Mouse (Mus musculus): ENCODE measurements at regions not wholly inside any gene's neighbourhood (a gene's known extent, or its start where the extent isn't known, plus 50 kb on each side); places are given as distances from the start of the nearest gene placed in this dataset.
A peak's percentile ranks its signal among the peaks of the same experiment; 100 is the strongest.
"Not testable (repeated sequence)": the region's sequence is repeated elsewhere in the genome, so short reads cannot be mapped to it uniquely, and the experiment has no call there.

DNA sequence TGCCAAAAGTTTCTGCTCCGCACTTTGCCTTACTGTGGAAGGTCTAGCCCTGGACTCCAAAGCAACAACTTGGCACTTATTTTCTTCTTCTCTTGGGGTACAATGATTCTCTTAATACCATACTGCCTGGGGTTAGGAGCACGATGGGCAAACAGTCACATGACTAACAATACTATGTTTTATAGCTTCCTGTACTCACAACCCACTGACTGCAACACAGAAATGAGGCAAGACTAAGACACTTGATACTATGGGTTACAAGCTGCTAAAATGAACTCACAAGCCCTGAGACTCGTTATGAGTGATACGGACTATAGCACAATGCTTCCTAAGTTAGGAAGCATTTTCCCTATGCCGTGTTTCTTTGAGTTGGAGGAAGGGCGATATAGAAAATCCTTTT, 222.3 kb upstream of the Zpld1 start:
- no peak for DNase-seq (ENCODE audit: low spot score)

DNA sequence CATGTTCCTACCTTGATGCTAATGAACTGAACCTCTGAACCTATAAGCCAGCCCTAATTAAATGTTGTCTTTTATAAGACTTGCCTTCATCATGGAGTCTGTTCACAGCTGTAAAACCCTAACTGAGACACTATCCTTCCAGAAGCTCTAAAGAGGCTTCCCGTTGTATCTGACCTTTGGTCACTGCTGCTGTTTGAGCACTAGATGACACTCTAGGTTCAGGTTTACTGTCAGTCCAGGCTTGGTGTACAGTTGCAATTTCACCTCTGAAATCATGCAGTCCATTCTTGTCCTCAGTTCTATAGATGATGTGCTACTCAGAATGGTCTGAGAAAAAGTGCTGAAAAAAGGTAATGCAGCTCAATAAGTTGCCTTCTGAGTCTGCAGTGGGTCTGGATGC, 221.9 kb upstream of the Zpld1 start:
- DNase-seq (ENCODE audit: low spot score), result no peak

DNA sequence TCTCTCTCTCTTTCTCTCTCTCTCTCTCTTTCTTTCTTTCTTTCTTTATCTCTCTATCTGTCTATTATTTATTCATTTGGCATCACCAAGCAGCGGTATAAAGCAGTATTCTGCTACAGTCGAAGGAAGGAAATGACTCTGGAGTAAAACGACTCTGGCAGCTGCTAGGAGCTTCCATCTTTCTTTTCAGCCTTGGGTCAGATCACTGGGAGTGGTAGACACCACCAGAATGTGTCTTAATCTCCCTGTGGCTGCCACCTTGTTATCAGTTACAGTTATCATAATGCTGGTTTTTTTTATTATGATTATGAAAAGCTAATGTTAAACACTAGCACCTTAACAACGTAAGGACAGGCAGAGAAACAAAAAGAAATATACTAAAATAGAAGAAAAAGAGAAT, 219.2 kb upstream of the Zpld1 start:
- no peak for DNase-seq (ENCODE audit: low spot score)

DNA sequence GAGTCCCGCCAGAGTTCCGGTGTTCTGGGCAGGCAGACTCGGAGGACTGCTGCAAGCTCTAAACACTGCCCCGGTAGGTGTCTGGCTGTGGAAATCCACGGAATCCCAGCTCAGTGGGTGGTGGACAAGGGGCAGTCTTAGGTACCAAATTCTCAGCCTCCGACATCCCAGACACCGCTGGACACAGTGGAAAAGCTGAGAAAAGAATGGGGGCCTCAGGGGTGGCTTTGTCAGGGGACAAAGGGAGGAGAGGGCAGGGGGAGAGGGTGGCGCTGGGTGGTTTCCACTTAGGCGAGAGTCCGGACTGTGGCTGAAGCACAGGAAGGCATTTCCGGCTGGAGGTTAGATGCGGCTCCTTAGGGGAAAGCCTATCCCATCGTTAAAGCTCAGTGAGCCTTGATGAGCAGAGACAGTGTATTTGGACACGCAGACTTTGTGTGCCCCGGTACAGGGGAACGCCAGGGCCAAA, 217.5 kb upstream of the Zpld1 start:
- DNase-seq (ENCODE audit: low spot score), result no peak

DNA sequence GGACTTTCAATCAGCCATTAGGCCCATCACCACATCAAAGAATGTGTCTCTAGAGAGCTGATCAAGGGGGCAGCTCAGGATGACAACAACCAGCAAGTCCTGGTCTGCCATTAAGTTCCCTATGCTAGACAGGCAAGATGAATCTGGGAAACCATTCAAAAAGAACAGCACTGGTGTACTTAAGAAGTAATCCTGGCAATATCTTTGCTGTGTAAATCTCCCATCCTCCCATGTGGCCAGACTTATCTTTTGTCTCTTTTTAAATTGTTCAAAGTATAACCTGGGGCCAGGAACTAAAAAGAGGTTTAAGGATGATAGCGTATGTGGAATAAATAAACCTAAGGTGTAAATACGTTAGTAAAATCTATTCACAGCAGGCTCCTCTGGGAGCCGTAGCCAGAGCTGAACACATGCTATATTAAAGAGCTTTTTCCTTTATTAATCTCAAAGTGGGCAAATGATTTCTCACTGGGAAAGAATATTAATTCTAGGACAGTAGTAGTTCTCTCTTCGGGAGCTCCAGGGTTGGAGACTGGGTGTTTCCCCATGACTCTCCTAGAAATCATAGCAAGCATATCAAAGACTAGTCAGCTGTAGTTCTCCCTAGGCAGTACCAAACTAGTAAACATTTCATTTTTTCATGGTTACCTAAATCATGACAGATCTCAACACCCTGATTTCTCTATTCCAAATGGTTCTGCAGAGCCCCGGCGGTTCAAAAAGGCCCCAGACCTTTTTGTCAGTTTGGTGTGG, 216.8 kb upstream of the Zpld1 start:
- no peak for DNase-seq (ENCODE audit: low spot score)

DNA sequence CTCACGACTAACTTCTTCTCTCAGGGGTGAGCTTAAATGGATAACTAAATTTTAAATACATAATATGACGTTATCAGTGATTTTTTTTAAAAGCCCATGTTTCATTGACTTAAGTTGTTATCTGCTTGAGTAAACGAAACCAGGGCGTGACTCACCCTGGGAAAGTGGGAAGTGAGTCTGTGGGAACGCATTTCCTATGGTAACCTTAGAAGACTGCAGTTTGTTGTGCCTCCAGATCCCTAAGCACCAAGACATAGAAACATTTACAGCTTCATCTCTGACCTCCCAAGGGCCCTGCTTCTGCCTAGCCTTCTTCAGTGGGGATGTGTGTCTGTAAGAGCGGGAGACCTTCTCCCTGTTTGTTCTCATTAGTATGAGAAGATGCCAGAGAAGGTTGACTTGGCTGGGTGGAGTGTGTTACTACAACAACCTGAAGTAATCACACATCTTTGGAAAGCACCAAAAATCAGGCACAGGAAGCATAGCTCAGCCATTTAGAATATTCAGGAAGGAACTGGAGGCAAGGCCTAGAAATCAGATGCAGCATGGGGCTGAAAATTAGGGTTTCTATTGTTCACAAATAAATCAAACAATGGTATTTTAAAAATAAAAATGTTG, 207.1 kb upstream of the Zpld1 start:
- DNase-seq (ENCODE audit: low spot score), result no peak

DNA sequence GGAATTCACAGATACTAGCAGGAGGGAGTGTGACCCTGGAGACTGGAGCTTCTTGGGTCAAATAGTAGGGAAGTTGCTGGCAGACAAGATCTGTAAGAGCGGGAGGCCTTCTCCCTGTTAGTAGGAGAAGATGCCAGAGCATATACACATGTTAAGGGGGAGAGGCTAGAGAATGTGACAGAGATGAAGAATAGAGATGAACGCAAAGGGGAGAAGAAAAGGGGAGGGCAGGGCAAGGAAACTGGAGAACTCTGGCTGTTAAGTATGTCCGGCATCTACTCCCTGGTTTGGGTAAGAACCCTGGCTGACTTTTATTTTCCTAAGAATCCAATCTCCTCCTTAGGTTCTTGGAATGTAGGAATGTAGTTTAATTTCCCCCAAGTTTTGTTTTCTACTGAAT, 206.5 kb upstream of the Zpld1 start:
- no peak for DNase-seq (ENCODE audit: low spot score)

DNA sequence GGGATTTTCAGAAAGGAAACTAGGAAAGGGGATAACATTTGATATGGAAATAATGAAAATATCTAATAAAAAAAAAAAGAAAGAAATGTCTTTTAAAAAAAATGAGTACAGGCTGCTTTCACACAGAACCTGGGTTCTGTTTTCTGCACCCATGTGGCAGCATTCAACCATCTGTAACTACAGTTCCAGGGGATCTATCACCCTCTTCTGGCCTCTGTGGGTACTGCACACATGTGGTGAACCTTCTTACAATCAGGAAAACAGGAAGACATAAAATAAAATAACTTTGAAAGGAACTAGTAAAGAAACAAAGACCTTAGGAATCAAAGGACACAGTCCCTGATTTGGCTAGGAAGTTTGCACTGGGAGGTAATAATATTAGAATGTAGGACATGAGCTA, 205.5 kb upstream of the Zpld1 start:
- DNase-seq (ENCODE audit: low spot score), result no peak

DNA sequence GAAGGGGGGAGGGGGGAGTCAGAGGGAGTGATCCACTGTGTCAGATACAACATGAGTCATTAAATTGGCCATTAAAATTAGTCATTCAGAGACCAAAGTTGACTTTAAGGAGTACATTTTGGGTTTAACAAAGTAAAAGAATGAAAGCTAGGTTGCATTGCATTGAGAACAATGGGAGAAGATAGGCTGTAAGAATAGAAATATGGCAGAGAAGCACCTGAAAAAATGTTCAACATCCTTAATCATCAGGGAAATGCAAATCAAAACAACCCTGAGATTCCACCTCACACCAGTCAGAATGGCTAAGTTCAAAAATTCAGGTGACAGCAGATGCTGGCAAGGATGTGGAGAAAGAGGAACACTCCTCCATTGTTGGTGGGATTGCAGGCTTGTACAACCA, 202.0 kb upstream of the Zpld1 start:
- not testable (repeated sequence) for DNase-seq (ENCODE audit: low spot score)

DNA sequence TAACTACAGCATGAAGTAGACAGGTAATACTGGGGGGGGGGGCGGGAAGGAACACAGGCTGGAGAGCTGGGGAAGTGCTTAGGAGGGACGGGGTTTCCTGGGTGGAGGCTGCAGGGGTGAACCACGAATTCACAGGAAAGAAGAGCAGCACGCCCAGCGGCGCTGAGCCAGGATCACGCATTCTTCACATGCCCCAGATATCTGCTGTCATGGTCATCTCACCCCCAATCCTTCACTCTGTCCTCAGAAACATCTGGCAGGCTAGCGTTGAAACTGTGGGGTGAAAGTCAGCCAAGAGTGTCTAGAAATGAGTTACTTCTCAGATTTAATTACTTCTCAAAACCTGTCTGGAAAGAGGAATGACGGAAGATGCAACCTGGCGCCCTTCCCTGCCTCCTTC, 197.3 kb upstream of the Zpld1 start:
- DNase-seq (ENCODE audit: low spot score), result no peak

DNA sequence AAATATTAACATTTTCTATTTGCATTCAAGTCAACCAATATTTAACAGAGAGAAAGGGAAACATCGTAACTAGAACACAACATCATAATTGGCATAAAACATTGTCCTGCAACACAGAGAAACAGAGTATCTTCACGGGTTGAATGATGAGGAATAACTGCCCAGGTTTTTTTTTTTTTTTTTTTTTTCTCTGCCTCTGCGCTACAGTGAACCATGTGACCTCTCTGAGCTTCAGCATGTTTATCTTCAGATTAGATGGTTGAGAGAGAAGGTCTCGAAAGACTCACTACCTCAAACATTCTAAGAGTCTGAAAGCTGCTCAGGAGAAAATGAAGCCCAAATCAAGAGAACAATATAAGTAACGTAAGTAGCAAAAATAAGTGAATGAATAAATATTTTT, 196.4 kb upstream of the Zpld1 start:
- DNase-seq (ENCODE audit: low spot score), result no peak

DNA sequence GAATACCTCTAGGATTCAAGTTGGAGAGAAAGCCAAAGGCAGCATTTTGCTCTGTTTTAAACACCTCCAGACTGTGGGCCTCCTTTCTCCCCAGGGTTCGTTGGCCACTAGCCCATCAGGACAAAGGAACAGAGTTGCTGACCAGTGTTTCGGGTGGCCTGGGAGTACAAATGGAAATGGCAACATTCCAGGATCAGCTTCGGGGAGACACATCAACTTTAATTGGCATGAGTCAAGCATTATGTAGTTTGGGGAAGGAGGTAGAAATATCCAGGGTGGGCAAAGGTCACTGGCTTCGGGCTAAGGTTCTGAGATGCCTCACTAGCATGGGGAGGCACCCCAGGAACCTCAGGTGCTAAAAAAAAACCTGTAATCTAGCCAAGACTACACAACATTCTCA, 194.3 kb upstream of the Zpld1 start:
- no peak for DNase-seq (ENCODE audit: low spot score)

DNA sequence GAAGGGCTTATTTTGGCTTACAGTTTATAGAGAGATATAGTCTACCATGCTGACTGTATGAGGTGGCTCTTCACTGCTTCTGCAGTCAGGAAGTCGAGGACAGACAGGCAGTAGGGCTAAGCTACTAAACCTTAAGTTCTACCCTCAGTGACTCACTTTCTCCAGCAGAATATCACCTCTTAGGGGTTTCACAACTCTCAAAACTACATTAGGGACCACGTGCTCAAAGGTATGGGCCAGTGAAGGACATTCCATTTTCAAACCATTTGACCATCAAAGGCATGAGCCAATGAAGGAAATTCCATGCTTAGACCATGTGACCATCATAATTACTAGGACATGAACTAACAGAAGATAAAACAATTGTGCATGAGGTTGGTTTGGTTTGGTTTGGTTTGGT, 186.6 kb upstream of the Zpld1 start:
- no peak for DNase-seq (ENCODE audit: low spot score)

DNA sequence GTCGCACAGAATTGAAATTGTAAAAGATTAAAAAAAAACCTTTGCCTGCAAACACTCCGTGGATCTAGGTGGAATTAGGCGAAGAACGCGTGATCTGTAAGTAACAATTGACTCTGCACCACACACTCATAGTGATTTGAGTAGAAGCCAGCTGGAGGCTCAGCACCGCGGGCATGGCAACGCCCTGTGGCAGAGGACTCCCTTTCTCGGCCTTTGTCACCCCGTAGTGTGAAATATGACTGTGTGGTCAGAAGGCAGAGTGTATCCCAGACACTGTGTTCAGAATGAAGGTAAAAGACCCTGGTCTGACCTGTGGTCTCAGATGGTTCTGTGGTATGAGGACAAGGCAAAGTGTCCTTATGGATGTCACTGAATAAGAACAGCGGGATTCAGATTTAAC, 183.0 kb upstream of the Zpld1 start:
- DNase-seq (ENCODE audit: low spot score), result no peak

DNA sequence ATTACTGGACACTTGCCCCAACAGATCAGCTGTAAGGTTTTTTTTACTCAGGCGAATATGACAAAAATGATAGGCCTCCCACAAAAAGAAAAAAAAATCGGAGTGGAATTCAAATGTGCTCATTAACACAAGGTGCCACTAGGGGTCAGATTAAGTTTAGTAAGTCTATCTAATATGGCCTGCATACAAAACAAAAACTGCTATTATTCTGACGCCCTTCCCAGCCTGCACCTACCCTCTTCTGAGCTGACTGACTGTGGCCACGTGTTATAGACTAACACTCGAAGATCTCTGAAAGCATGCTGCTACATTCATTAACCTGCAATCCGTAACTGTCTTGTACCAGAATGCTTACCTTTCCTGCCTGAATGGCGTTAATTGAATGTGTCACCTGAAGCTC, 182.5 kb upstream of the Zpld1 start:
- DNase-seq (ENCODE audit: low spot score), result no peak

DNA sequence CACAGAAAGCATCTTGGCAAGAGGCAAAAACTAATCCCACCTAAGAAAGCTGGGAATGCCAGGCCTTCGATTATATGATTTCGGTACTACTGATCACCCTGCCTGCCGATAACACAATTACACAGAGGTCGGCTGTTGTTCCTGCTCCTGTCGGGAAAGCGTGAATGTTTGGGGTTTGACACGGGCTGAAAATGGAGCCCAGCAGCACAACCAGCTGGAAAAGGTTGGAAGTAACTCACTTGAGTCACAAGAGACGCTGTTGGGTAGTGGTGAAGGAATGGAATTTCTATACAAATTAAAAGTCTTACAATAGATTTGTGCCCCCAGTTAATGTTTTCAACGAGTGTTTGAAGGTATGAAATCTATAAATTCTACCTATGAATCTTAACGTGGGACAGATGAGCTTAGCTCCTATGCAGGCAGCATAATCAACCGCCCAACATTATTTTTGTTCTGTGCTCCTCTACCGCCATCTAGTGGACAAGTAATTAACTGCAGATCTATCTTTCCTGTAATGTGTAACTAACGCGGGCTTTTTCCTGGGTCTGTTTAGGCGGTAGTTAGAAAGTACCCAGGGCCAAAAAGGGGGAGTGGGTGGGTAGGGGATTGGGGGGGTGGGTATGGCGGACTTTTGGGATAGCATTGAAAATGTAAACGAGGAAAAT, 178.9 kb upstream of the Zpld1 start:
- peak; percentile 58 for DNase-seq (ENCODE audit: low spot score)

DNA sequence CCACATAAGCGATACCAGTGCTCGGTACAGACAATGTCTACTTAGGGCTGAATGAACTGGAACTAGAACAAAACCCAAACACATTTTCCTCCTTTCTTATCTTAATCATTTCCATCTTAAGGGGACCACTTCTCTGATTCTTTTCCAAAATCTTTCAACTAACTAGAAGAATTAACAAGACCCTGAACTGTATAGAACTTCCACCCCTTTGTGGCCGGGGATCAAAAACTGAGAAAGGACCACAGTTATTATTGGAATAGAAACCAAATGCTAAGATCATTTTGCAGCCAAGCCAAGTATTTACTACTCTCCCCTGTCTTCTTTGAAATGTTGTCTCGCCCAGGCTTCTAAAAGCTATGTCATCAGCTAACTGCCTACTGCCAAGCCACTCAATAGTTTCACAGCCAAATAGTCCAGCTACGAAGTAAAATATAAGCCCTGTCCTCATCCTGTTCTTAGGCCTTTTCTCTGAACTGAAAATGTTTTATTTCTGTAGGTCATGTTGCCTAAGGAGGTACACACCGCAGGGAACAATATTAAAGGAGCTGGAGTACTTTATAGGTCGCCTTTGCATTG, 177.3 kb upstream of the Zpld1 start:
- DNase-seq (ENCODE audit: low spot score), result no peak

DNA sequence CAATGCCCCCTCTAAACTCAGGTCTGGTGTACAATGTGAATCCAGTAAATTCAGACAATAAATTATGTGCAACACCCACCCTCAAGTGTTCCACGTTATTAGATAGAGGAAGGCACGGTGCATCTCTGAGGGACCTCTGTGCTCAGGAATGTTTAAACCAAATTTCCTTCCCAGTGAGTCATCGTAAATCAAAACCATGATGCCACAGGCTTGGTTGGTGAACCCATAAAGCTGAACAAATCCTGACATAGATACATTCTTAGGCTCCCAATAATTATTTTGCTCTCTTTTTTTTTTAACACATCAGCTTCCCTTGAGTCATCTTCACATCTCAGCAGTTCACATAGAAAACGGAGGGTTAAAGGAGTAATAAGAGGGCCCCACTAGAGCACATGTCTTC, 173.6 kb upstream of the Zpld1 start:
- no peak for DNase-seq (ENCODE audit: low spot score)

DNA sequence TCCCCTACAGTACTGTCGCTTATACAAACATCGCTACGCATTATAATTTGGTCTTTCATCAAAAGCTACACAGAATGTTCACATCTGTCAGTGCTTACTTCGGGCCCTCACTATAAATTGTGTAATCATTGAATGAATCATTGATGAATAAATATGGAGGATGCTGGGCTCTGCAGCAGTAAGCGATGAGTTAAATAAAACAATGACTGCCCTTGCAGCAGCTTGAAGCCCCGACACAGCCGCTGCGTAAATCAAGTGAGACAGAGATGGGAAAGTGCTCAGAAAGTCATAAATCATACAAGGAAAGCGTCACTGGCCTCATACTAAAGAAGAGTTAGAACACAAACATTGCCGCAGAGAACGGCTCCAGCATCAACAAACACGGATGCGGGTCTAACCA, 172.9 kb upstream of the Zpld1 start:
- DNase-seq (ENCODE audit: low spot score), result no peak

DNA sequence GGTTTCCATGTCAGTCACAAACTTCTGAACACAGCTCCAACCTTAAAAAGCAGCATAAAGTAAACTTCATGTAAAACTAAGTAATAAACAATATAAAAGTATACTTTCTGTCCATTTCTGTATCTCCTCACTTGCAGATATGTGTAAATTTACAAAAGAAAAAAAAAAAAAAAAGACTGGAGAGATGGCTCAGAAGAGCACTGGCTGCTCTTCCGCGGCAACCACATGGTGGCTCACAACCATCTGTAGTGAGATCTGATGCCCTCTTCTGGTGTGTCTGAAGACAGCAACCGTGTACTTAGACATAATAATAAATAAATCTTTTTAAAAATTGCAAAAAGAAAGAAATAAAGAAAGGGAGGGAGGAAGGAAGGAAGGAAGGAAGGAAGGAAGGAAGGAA, 171.9 kb upstream of the Zpld1 start:
- DNase-seq (ENCODE audit: low spot score), result no peak

DNA sequence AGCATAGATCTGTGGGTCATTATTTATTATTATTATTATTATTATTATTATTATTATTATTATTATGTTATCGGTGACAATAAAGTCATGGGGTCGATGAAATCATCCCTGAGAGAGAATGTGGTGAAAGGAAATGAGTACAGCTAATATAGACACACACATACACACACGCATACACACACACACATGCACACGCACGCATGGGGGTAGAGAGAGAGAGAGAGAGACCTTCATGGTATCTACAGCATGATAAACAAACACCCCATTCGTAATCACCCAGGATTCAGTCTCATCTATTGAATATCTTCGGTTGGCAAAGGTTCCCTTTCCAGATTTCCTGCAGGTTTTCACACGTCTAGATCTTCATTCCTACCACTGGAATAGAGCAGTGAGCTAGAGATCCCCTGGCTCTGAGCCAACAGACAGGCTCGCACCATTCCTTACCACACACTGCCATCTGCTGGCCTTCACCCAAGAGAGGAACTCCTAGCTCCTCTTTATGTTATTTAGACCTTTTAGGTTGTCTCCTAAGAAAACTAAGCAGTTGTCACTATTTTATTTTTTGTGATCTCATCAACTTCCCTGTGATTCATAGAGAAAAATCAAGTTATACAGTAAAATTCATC, 171.2 kb upstream of the Zpld1 start:
- DNase-seq (ENCODE audit: low spot score), result peak; percentile 85

DNA sequence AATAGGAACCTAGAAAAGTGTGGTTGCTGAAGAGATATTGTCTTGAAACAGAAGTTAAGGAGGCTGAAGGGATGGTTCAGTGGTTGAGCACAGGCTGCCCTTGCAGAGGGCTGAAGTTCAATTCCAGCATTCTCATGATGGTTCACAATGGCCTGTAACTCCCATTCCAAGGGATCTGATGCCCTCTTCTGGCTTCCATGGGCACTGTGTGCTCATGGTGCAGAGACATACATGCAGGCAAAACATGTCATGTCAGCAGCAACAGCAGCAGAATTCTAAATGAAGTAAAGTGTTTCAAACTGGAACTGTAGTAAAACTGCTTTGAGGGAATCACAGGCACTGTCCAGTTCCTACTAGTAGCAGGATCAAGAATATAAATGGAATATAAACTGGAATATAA, 162.7 kb upstream of the Zpld1 start:
- DNase-seq (ENCODE audit: low spot score), result no peak

DNA sequence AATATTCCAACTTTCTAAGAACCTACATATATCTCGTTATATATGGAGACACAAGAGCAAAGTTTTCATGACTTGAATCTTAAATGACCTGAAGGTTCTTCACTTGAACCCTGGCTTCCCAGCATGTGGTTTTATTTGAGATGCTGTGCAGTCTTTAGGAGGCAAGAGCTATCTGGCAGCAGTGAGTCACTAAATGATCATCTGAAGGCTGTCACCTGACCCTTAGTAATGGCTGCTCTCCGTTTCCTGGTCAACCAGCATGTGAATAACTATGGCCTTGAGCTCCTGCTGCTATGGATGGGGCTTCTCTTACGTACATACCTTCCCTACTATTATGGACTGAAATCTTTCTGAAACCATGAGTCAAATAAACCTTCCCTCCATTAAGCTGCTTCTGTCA, 149.8 kb upstream of the Zpld1 start:
- no peak for DNase-seq (ENCODE audit: low spot score)

Data from left cerebral cortex, adult 11 months (tissue).